Mouse (Mus musculus) adrenal gland (tissue): ENCODE measurements at regions not wholly inside any gene's neighbourhood (a gene's known extent, or its start where the extent isn't known, plus 50 kb on each side); places are given as distances from the start of the nearest gene placed in this dataset.

Source experiments
- intact Hi-C: fragments of 180-260 bp; cut with DNase I; formaldehyde crosslinking; loops from one replicate; pipeline ENCODE4 v1.15.1; 2025

DNA sequence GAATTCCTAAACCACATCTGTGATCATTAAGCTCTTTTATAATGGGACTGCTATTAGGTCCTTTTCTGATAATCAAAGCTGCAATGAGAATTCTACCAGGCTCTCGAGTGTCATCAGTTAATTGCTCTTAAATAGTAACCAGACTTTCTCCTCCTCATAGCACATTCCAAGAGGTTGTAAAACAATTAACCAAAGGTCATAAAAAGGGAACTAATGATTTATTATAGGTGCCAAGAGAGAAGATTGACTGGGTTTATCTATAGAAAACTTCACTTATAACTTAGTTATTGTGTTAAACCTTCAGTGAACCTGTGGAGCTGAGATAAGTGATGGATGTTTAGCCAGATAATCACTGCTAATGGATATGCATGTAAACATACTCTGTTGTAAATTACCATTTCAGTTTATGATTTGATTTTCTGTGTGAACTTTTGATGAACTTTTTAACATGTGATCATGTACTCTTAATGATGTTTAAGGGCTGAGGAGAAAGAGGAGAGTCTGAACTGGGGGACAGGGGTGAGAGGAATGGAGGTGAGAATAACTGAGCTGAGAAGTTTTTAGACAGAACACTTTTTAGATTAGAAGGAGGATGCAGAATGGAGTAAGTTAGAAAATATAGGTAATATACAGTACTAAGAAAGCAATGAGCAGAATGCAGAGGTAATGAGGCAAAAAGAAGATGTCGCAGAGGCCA is 228.4 kb upstream of the Cox7c start:
- intact Hi-C loops, result no loop called here

DNA sequence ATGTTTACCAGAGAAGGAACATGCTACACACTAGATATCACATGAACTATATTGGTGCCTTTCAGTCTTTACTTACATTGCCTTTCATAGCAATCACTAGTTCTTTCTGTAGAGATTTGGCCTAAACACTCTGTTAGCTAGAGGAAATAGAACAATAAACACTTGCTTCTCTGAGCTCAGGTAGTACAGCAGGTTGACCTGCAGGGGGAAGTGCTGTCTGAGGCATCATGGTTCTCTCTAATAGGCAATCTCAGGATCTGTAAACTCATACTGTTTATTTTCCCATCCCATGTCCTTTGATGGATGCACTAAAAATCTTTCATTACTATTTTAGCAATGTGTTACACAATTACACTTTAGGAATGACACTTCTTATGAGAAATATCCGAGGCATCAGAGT is 191.3 kb upstream of the Cox7c start:
- intact Hi-C loops, result loop anchor here (10.0 kb wide), 1 partner anchor 413 kb away; no protein-coding TSS in a partner anchor

DNA sequence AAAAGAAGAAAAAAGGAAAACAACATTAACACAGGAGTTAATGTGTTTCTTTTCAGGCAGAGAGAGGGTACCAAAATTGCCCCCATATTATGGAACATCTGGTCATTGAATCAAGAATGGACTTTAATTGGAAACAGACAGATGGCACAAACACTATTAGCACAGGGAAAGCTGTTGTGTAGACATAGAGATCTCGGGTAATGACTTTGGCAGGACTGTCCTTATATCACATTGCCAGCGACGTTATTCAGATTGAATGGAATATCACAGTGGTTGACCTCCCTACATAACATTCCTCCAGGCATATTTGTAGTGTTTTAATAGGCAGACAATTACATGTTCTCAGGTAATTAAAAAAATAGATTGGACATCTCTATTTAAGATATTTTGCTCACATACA is 158.9 kb upstream of the Cox7c start:
- intact Hi-C loops, result no loop called here

DNA sequence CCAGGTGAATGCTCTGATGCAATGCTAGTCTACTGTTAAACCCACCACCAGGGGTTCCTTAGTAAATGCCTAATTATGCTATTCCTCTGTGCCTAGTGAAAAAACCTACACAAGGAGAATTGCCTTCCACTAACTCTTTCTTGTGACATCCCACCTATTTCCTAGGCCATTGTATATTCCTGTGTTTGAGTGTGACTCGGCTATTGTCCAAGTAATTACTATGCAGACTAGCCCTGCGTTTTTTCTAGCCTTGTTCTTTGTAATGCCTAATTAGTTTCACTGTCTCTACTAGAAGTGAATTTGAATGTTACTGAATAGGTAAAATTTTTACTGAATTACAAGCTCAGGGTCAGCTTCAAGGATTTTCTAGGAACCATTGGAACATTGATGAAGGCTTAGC is 133.8 kb upstream of the Cox7c start:
- intact Hi-C loops, result no loop called here

DNA sequence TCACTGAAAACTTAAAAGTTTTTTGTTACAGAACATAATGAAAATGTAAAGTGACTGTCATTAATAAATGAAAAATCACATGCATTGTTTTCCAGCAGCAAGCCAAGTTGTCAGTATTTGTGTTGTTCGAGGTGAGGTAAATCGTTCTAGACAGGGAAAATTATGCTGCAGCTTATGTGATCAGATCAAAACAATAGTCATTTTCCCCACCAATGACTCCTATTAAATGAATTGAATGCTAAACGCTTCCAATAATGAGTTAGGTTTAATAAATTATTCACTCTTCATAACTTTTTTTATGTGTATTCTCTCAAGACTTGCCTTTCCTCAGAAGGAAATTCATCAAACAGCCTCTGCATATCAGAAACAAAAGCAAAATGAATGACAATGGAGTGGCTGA is 100.6 kb upstream of the Cox7c start:
- intact Hi-C loops, result no loop called here

DNA sequence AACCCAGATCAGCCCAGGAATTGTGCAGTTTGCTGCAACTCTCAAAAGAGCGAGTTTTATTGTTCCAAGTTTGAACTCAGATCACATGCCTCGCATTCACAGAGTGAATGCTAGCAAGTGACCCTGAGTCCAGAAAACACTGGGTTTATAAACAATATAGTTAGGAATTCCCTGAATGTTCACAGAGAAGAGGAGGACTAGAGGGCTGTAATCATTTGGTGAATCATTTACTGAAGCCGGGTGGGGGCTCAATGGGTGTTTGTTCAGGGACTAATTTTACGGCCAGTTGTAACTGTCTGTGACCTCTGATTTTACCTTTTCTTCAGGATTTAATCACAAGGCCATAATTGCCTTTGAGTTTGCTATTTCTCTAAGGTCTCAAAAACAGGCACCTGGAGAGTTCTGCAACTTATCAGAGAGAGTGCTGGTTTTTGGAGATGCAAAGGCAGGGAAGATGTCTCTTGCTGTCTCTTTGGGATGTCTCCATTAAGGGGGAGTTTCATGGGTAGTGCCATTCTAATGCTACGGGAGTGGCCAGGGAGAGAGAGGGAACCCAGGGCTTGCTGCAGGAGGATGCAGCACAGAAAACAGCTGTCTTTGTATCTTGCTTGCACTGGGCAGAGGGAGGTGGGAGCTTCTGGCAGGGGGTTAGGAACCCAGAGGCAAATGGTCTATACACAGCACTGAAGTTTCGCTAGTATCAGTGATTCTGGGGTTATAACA is 64.8 kb upstream of the Cox7c start:
- intact Hi-C loops, result no loop called here

DNA sequence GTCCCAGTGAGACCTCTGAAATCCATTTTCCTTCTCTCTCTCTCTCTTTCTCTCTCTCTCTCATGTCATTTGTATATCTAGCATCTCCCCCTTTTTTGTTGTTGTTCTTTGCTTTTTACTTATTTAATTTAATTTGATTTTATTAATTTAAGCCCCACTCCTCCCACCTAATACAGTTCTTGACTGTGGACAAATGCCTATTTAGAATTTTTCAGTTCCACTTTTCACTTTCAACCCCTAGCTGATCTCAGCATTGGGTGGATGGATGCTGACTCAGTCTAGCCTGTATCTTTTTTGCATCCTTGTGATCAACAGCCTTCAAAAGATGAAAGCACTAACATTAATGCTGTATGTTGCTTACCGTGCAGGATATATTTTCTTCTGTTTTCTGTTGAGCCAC is 55.5 kb upstream of the Cox7c start:
- intact Hi-C loops, result no loop called here

DNA sequence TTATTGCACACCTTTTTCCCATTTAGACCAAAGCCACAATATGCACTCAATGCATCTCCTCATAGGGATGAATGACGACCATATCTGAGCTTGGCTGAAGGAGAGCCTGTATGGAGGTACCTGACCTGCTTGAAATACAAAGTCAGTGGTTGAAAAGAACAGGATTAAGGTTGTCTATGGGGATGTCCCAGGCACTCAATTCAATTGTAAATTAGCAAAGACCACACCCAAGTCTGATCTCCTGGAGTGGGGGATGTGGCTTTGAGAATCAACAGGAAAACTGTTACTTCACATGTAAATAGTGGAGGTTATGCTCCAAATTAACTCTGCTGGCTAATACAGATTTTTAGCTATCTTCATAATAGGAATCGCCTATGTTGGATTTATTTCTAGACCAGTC is 51.1 kb upstream of the Cox7c start:
- intact Hi-C loops, result no loop called here

DNA sequence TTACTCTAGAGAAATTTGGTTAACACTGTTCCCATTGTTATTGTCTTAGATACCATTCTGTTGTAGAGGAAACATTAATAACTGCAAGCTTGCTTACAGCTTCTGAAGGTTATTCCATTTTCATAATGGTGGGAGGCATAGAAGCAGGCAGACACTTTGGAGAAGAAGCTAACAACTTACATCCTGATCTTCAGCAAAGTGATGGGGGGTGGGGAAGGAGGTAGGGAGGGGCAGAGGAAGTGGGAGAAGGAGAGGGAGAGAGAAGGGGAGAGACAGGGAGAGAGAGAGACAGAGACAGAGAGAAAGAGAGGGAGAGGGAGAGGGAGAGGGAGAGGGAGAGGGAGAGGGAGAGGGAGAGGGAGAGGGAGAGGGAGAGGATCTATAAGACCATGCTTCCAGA is 50.6 kb upstream of the Cox7c start:
- intact Hi-C loops, result no loop called here
